In genomic region chr16:29882226-29882972, GRCm38 (mm10) we compare ENCODE assay signal across 8 mouse cellular contexts.
DNase-seq lines count a peak whose midpoint lies in the region; ATAC-seq and TF ChIP-seq lines count a peak whose summit lies in the region.

No protein-coding gene starts in this region.

- peak overlapping the region; percentile 37; the same call in 1 of the 2 replicates for H3K4me2 ChIP-seq in heart, embryonic 14.5 days (ENCODE audit: low read length)
- no peak overlapping the region for H3K4me2 ChIP-seq in limb, embryonic 12.5 days
- no peak overlapping the region for H3K4me2 ChIP-seq in neural tube, embryonic 14.5 days (ENCODE audit: low read depth, low read length)

- H3K27ac ChIP-seq in kidney, adult 2 months (ENCODE audit: insufficient read depth, low read depth, low read length): no peak overlapping the region
- H3K27ac ChIP-seq in heart, embryonic 14.5 days (replicated peaks in 1 of 2; ENCODE audit: control insufficient read depth in 1 of 2, insufficient read depth in 1 of 2, low read depth in 2 of 2, low read length in 2 of 2): peak overlapping the region; percentile 78 to 88
- H3K27ac ChIP-seq in limb, embryonic 12.5 days: peak overlapping the region; percentile 64; the same call in 1 of the 2 replicates
- peak overlapping the region; percentile 2; the same call in 1 of the 2 replicates for H3K27ac ChIP-seq in neural tube, embryonic 14.5 days (ENCODE audit: low read depth, low read length)

- 0 out of 2 replicates have a peak, but pooled peaks have one; percentile 30 for ATAC-seq in erythroid progenitor cell, adult 5-6 weeks (replicated peaks; ENCODE audit: low FRiP score, poor library complexity, severe bottlenecking)
- ATAC-seq in heart, embryonic 14.5 days (ENCODE audit: insufficient number of reproducible peaks, insufficient read depth, low FRiP score, low read depth): peak; percentile 82
- no peak for ATAC-seq in limb, embryonic 12.5 days (ENCODE audit: insufficient number of reproducible peaks, insufficient read depth, low FRiP score, low TSS enrichment, low read depth)
- ATAC-seq in neural tube, embryonic 14.5 days (ENCODE audit: low read depth): peak; percentile 71

- no peaks in the 10 kb centered on the region for H3K36me3 ChIP-seq in kidney, adult 2 months (ENCODE audit: control insufficient read depth, insufficient read depth, low read length)
- H3K36me3 ChIP-seq in heart, embryonic 14.5 days (ENCODE audit: control insufficient read depth, insufficient read depth, low read length): no peaks in the 10 kb centered on the region
- H3K36me3 ChIP-seq in limb, embryonic 12.5 days: no peaks in the 10 kb centered on the region
- H3K36me3 ChIP-seq in neural tube, embryonic 14.5 days (ENCODE audit: control insufficient read depth, insufficient read depth, low read length): no peaks in the 10 kb centered on the region

- H3K4me1 ChIP-seq in kidney, adult 2 months (ENCODE audit: control insufficient read depth, insufficient read depth, low read length): no peaks in the 10 kb centered on the region; the same call in 1 of the 2 replicates
- H3K4me1 ChIP-seq in heart, embryonic 14.5 days (ENCODE audit: control insufficient read depth in 2 of 2, insufficient read depth in 2 of 2, low read length in 2 of 2): peaks cover 43 to 45% of the 10 kb centered on the region in 2 experiments
- H3K4me1 ChIP-seq in limb, embryonic 12.5 days (replicated peaks): peaks cover 54% of the 10 kb centered on the region
- peaks cover 16% of the 10 kb centered on the region for H3K4me1 ChIP-seq in neural tube, embryonic 14.5 days (ENCODE audit: control insufficient read depth, insufficient read depth, low read length)

- H3K9me3 ChIP-seq in heart, embryonic 14.5 days (ENCODE audit: control insufficient read depth, low read length): no peaks in the 10 kb centered on the region
- H3K9me3 ChIP-seq in limb, embryonic 12.5 days: no peaks in the 10 kb centered on the region
- no peaks in the 10 kb centered on the region for H3K9me3 ChIP-seq in neural tube, embryonic 14.5 days (ENCODE audit: control insufficient read depth, low read length)

- H3K4me3 ChIP-seq in kidney, adult 2 months (ENCODE audit: insufficient read depth, low read depth, low read length): no peak overlapping the region
- no peak overlapping the region for H3K4me3 ChIP-seq in heart, embryonic 14.5 days (ENCODE audit: control insufficient read depth in 1 of 2, insufficient read depth in 1 of 2, low read depth in 1 of 2, low read length in 2 of 2)
- no peak overlapping the region for H3K4me3 ChIP-seq in limb, embryonic 12.5 days (replicated peaks)
- no peak overlapping the region for H3K4me3 ChIP-seq in neural tube, embryonic 14.5 days (ENCODE audit: low read depth, low read length)

- 58% methylated on average over 10 of the region's 10 CpGs for WGBS in kidney, adult 2 months
- WGBS in heart, embryonic 14.5 days: 11% methylated on average over 10 of the region's 10 CpGs
- WGBS in limb, embryonic 12.5 days: 16% methylated on average over 10 of the region's 10 CpGs
- 6% methylated on average over 10 of the region's 10 CpGs for WGBS in neural tube, embryonic 14.5 days

- H3K9ac ChIP-seq in heart, embryonic 14.5 days (ENCODE audit: low read length): no peak overlapping the region
- no peak overlapping the region for H3K9ac ChIP-seq in limb, embryonic 12.5 days (replicated peaks)
- H3K9ac ChIP-seq in neural tube, embryonic 14.5 days (replicated peaks; ENCODE audit: low read depth, low read length): no peak overlapping the region

- peak; percentile 46 for DNase-seq in kidney, adult 2 months
- DNase-seq in kidney, adult 8-10 months: no peak
- peak; percentile 84 for DNase-seq in adrenal gland, postnatal 10 days
- DNase-seq in frontal cortex, adult 2 months (ENCODE audit: extremely low spot score in 1 of 2, low spot score in 1 of 2): no peak

- no peaks in the 10 kb centered on the region for H3K27me3 ChIP-seq in kidney, adult 2 months (replicated peaks; ENCODE audit: control insufficient read depth, insufficient read depth, low read length)
- H3K27me3 ChIP-seq in heart, embryonic 14.5 days (ENCODE audit: control insufficient read depth, insufficient read depth, low read length): no peaks in the 10 kb centered on the region
- peaks cover 5% of the 10 kb centered on the region; the same call in 1 of the 2 replicates for H3K27me3 ChIP-seq in limb, embryonic 12.5 days
- peaks cover 7% of the 10 kb centered on the region; the same call in 1 of the 2 replicates for H3K27me3 ChIP-seq in neural tube, embryonic 14.5 days (ENCODE audit: control insufficient read depth, insufficient read depth, low read length)

- TF ChIP-seq POLR2A in kidney, adult 2 months (IDR thresholded peaks at IDR 0.05; ENCODE audit: low read depth, low read length): no peak

- no peak for TF ChIP-seq CTCF in kidney, adult 2 months (conservative IDR thresholded peaks at IDR 0.05; ENCODE audit: insufficient read depth, insufficient read length, low read depth, low read length)

Comparison
In these comparisons a context has a peak if more than half of its experiments do, and no peak if none do; other contexts are left out.
1. DNase-seq: peak in kidney, adult 2 months (single experiment) and adrenal gland, postnatal 10 days (single experiment); none in kidney, adult 8-10 months (0 of 2) and frontal cortex, adult 2 months (0 of 2).